Mouse (Mus musculus): ENCODE results near the gene Ahnak2.

DNA sequence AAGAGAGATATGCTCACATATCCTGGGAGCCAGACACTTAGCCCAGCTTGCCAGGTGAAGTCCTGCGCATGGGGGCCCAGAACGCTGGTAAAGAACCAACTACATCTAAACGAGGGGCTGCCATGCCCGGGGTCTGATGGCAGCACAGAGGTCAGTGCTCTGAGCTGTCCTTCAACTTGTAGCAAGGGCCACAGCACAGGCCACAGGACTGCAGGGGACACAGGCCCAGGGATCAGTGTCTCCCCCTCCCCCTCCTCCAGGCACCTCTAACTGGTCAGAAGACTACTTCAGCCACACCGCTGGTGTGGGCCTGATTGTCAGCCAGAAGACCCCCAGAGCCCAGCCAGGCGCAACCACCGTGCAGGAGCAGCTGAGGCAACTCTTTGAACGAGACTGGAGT is 34.3 kb downstream of the Ahnak2 start:
- TF ChIP-seq MYC (IDR thresholded peaks at IDR 0.05; ENCODE audit: low read depth, low read length) (no peak), BHLHE40 (IDR thresholded peaks at IDR 0.05; ENCODE audit: borderline replicate concordance, low read depth, low read length) (no peak), KAT2A (conservative IDR thresholded peaks at IDR 0.05; ENCODE audit: low read depth, low read length) (no peak), CTCF (IDR thresholded peaks at IDR 0.05 in 2 of 3, conservative IDR thresholded peaks at IDR 0.05 in 1 of 3; ENCODE audit: control insufficient read depth in 1 of 3, insufficient read depth in 1 of 3, low read depth in 2 of 3, low read length in 3 of 3, poor library complexity in 1 of 3, severe bottlenecking in 1 of 3) (no peak), POLR2A (IDR thresholded peaks at IDR 0.05; ENCODE audit: control insufficient read depth in 1 of 2, insufficient read depth in 1 of 2, low read depth in 1 of 2, low read length in 2 of 2, poor library complexity in 1 of 2) (no peak), EP300 (IDR thresholded peaks at IDR 0.05; ENCODE audit: low read depth in 1 of 2, low read length in 2 of 2) (no peak)

Data from MEL (cell line).